Mouse (Mus musculus) naive thymus-derived CD4-positive, alpha-beta T cell, adult 2 months (primary cell): Measurements from ENCODE around the gene Cd209g.
"Not testable (repeated sequence)": the region's sequence is repeated elsewhere in the genome, so short reads cannot be mapped to it uniquely, and the experiment has no call there.

Experiments
- DNase-seq: peaks from one replicate; pipeline ENCODE4 v3.0.0-alpha.2; 2011; ENCODE audit warnings: low read depth

Gene Cd209g

GRCm38 (mm10) chr8:4133798-4134197, at the start of gene Cd209g:
Cd209g (plus strand) TSS chr8:4134098.
- no peak for DNase-seq

GRCm38 (mm10) chr8:4087180-4087722, 46.6 kb upstream of the Cd209g start:
- DNase-seq, result not testable (repeated sequence)

- DNase-seq, result not testable (repeated sequence)
Measured at GRCm38 (mm10) chr8:4088514-4088913, 45.4 kb upstream of the Cd209g start.

GRCm38 (mm10) chr8:4105735-4106134, 28.2 kb upstream of the Cd209g start, which contains the start of gene Cd209f:
Cd209f (minus strand) TSS chr8:4105835.
- DNase-seq, result not testable (repeated sequence)

- peak; percentile 83 for DNase-seq
Measured at GRCm38 (mm10) chr8:4139660-4140646, 6.1 kb downstream of the Cd209g start.

GRCm38 (mm10) chr8:4141721-4142120, 7.8 kb downstream of the Cd209g start:
- peak; percentile 52 for DNase-seq

- no peak for DNase-seq
Measured at GRCm38 (mm10) chr8:4147272-4147671, 13.4 kb downstream of the Cd209g start.

- no peak for DNase-seq
Measured at GRCm38 (mm10) chr8:4154878-4155277, 21.0 kb downstream of the Cd209g start.

GRCm38 (mm10) chr8:4162786-4163185, 28.9 kb downstream of the Cd209g start:
- DNase-seq, result no peak

GRCm38 (mm10) chr8:4165176-4165851, 31.4 kb downstream of the Cd209g start:
- peak; percentile 42 for DNase-seq

- peak; percentile 100 for DNase-seq
Measured at GRCm38 (mm10) chr8:4165852-4166751, 32.2 kb downstream of the Cd209g start, which contains the start of gene Evi5l. Evi5l (plus strand) TSS chr8:4166567.

- DNase-seq, result peak; percentile 37
Measured at GRCm38 (mm10) chr8:4166881-4167525, 33.1 kb downstream of the Cd209g start.

- no peak for DNase-seq
Measured at GRCm38 (mm10) chr8:4167918-4168317, 34.0 kb downstream of the Cd209g start.

GRCm38 (mm10) chr8:4172486-4172885, 38.6 kb downstream of the Cd209g start:
- no peak for DNase-seq

GRCm38 (mm10) chr8:4174018-4174417, 40.1 kb downstream of the Cd209g start:
- no peak for DNase-seq

- no peak for DNase-seq
Measured at GRCm38 (mm10) chr8:4183409-4183808, 49.5 kb downstream of the Cd209g start.

- DNase-seq, result no peak
Measured at GRCm38 (mm10) chr8:4186151-4186550, 52.3 kb downstream of the Cd209g start.
